Mouse (Mus musculus): ENCODE data around the gene Filip1l. TPM values are rescaled to one million over a fixed set of nuclear protein-coding genes. Genes with fewer than 3 reads are reported as not detected.

Gene Filip1l
- polyA plus RNA-seq, 1 experiment from 2014 or later, result 25.5 TPM

GRCm38 (mm10) chr16:57506133-57506532 lies 153.2 kb downstream of the Filip1l start:
- H3K36me3 ChIP-seq, result no peaks in the 10 kb centered on the region
- no peak for ATAC-seq (ENCODE audit: insufficient number of reproducible peaks, insufficient read depth, low FRiP score, low TSS enrichment, low read depth)
- no peak overlapping the region for H3K4me3 ChIP-seq (replicated peaks)
- no peaks in the 10 kb centered on the region for H3K9me3 ChIP-seq
- H3K27me3 ChIP-seq, result no peaks in the 10 kb centered on the region
- 52% methylated on average over 6 of the region's 6 CpGs for WGBS
- H3K4me1 ChIP-seq (replicated peaks), result no peaks in the 10 kb centered on the region
- H3K27ac ChIP-seq, result no peak overlapping the region
- no peak overlapping the region for H3K9ac ChIP-seq (replicated peaks)
- no peak overlapping the region for H3K4me2 ChIP-seq

- Histone ChIP-seq H3K36me3 (no peaks in the 10 kb centered on the region), H3K27me3 (no peaks in the 10 kb centered on the region), H3K27ac (no peak overlapping the region), H3K4me3 (replicated peaks) (no peak overlapping the region), H3K4me1 (replicated peaks) (no peaks in the 10 kb centered on the region), H3K9ac (replicated peaks) (no peak overlapping the region), H3K4me2 (no peak overlapping the region), H3K9me3 (no peaks in the 10 kb centered on the region)
- no peak for ATAC-seq (ENCODE audit: insufficient number of reproducible peaks, insufficient read depth, low FRiP score, low TSS enrichment, low read depth)
- 90% methylated on average over 1 of the region's 1 CpGs for WGBS
Measured at GRCm38 (mm10) chr16:57508351-57508750, 155.5 kb downstream of the Filip1l start.

- no peaks in the 10 kb centered on the region for H3K27me3 ChIP-seq
- H3K9ac ChIP-seq (replicated peaks), result no peak overlapping the region
- no peak overlapping the region for H3K4me2 ChIP-seq
- no peaks in the 10 kb centered on the region for H3K36me3 ChIP-seq
- 90% methylated on average over 3 of the region's 3 CpGs for WGBS
- no peak for ATAC-seq (ENCODE audit: insufficient number of reproducible peaks, insufficient read depth, low FRiP score, low TSS enrichment, low read depth)
- H3K4me1 ChIP-seq (replicated peaks), result no peaks in the 10 kb centered on the region
- no peak overlapping the region for H3K27ac ChIP-seq
- no peak overlapping the region for H3K4me3 ChIP-seq (replicated peaks)
- H3K9me3 ChIP-seq, result no peaks in the 10 kb centered on the region
Measured at GRCm38 (mm10) chr16:57509099-57509498, 156.2 kb downstream of the Filip1l start.

GRCm38 (mm10) chr16:57513562-57513961 lies 160.7 kb downstream of the Filip1l start:
- H3K4me2 ChIP-seq, result no peak overlapping the region
- H3K27me3 ChIP-seq, result no peaks in the 10 kb centered on the region
- no peaks in the 10 kb centered on the region for H3K36me3 ChIP-seq
- ATAC-seq (ENCODE audit: insufficient number of reproducible peaks, insufficient read depth, low FRiP score, low TSS enrichment, low read depth), result no peak
- H3K4me3 ChIP-seq (replicated peaks), result no peak overlapping the region
- H3K9me3 ChIP-seq, result no peaks in the 10 kb centered on the region
- no peak overlapping the region for H3K9ac ChIP-seq (replicated peaks)
- no peak overlapping the region for H3K27ac ChIP-seq
- 78% methylated on average over 7 of the region's 7 CpGs for WGBS
- no peaks in the 10 kb centered on the region; the same call in 1 of the 2 replicates for H3K4me1 ChIP-seq (replicated peaks)

- no peak for ATAC-seq (ENCODE audit: insufficient number of reproducible peaks, insufficient read depth, low FRiP score, low TSS enrichment, low read depth)
- H3K4me1 ChIP-seq (replicated peaks), result no peaks in the 10 kb centered on the region; the same call in none of the 2 replicates
- no peak overlapping the region for H3K27ac ChIP-seq
- H3K9me3 ChIP-seq, result no peaks in the 10 kb centered on the region
- H3K4me3 ChIP-seq (replicated peaks), result no peak overlapping the region
- H3K27me3 ChIP-seq, result no peaks in the 10 kb centered on the region
- no peak overlapping the region for H3K4me2 ChIP-seq
- 69% methylated on average over 4 of the region's 4 CpGs for WGBS
- H3K9ac ChIP-seq (replicated peaks), result no peak overlapping the region
- H3K36me3 ChIP-seq, result no peaks in the 10 kb centered on the region
Measured at GRCm38 (mm10) chr16:57514371-57514770, 161.5 kb downstream of the Filip1l start.

GRCm38 (mm10) chr16:57515636-57516035 lies 162.7 kb downstream of the Filip1l start:
- Histone ChIP-seq H3K4me2 (no peak overlapping the region), H3K27me3 (no peaks in the 10 kb centered on the region), H3K9me3 (no peaks in the 10 kb centered on the region), H3K9ac (replicated peaks) (no peak overlapping the region), H3K4me1 (replicated peaks) (no peaks in the 10 kb centered on the region; the same call in none of the 2 replicates), H3K4me3 (replicated peaks) (no peak overlapping the region), H3K36me3 (no peaks in the 10 kb centered on the region), H3K27ac (no peak overlapping the region)
- 84% methylated on average over 10 of the region's 10 CpGs for WGBS
- ATAC-seq (ENCODE audit: insufficient number of reproducible peaks, insufficient read depth, low FRiP score, low TSS enrichment, low read depth), result no peak

GRCm38 (mm10) chr16:57525046-57525445 lies 172.2 kb downstream of the Filip1l start:
- Histone ChIP-seq H3K9me3 (no peaks in the 10 kb centered on the region), H3K27ac (no peak overlapping the region), H3K27me3 (no peaks in the 10 kb centered on the region), H3K4me2 (no peak overlapping the region), H3K4me1 (replicated peaks) (peaks cover 17% of the 10 kb centered on the region; the same call in 1 of the 2 replicates), H3K9ac (replicated peaks) (no peak overlapping the region), H3K36me3 (no peaks in the 10 kb centered on the region), H3K4me3 (replicated peaks) (no peak overlapping the region)
- no peak for ATAC-seq (ENCODE audit: insufficient number of reproducible peaks, insufficient read depth, low FRiP score, low TSS enrichment, low read depth)
- WGBS, result 82% methylated on average over 5 of the region's 5 CpGs

- Histone ChIP-seq H3K27ac (no peak overlapping the region), H3K4me1 (replicated peaks) (peaks cover 20% of the 10 kb centered on the region; the same call in 1 of the 2 replicates), H3K4me3 (replicated peaks) (no peak overlapping the region), H3K9ac (replicated peaks) (no peak overlapping the region), H3K4me2 (no peak overlapping the region), H3K27me3 (no peaks in the 10 kb centered on the region), H3K36me3 (no peaks in the 10 kb centered on the region), H3K9me3 (no peaks in the 10 kb centered on the region)
- ATAC-seq (ENCODE audit: insufficient number of reproducible peaks, insufficient read depth, low FRiP score, low TSS enrichment, low read depth), result no peak
- WGBS, result 68% methylated on average over 4 of the region's 4 CpGs
Measured at GRCm38 (mm10) chr16:57525476-57525875, 172.6 kb downstream of the Filip1l start.

GRCm38 (mm10) chr16:57526893-57527292 lies 174.0 kb downstream of the Filip1l start:
- Histone ChIP-seq H3K4me3 (replicated peaks) (no peak overlapping the region), H3K9me3 (no peaks in the 10 kb centered on the region), H3K27me3 (no peaks in the 10 kb centered on the region), H3K36me3 (no peaks in the 10 kb centered on the region), H3K4me1 (replicated peaks) (peaks cover 32% of the 10 kb centered on the region), H3K27ac (no peak overlapping the region), H3K9ac (replicated peaks) (no peak overlapping the region), H3K4me2 (no peak overlapping the region)
- 89% methylated on average over 7 of the region's 7 CpGs for WGBS
- no peak for ATAC-seq (ENCODE audit: insufficient number of reproducible peaks, insufficient read depth, low FRiP score, low TSS enrichment, low read depth)

GRCm38 (mm10) chr16:57528457-57528856 lies 175.6 kb downstream of the Filip1l start:
- WGBS, result 80% methylated on average over 4 of the region's 4 CpGs
- Histone ChIP-seq H3K9ac (replicated peaks) (no peak overlapping the region), H3K9me3 (no peaks in the 10 kb centered on the region), H3K4me3 (replicated peaks) (no peak overlapping the region), H3K27me3 (no peaks in the 10 kb centered on the region), H3K4me2 (no peak overlapping the region), H3K36me3 (no peaks in the 10 kb centered on the region), H3K27ac (no peak overlapping the region), H3K4me1 (replicated peaks) (peaks cover 43% of the 10 kb centered on the region)
- ATAC-seq (ENCODE audit: insufficient number of reproducible peaks, insufficient read depth, low FRiP score, low TSS enrichment, low read depth), result no peak

GRCm38 (mm10) chr16:57530547-57530946 lies 177.7 kb downstream of the Filip1l start:
- whole genome bisulfite sequencing, result 58% methylated on average over 4 of the region's 4 CpGs
- H3K4me1 ChIP-seq (replicated peaks), result peaks cover 45% of the 10 kb centered on the region
- no peak for ATAC-seq (ENCODE audit: insufficient number of reproducible peaks, insufficient read depth, low FRiP score, low TSS enrichment, low read depth)
- H3K27ac ChIP-seq, result no peak overlapping the region
- H3K36me3 ChIP-seq, result no peaks in the 10 kb centered on the region
- H3K9me3 ChIP-seq, result no peaks in the 10 kb centered on the region
- no peaks in the 10 kb centered on the region for H3K27me3 ChIP-seq
- H3K4me2 ChIP-seq, result no peak overlapping the region
- H3K9ac ChIP-seq (replicated peaks), result no peak overlapping the region
- H3K4me3 ChIP-seq (replicated peaks), result no peak overlapping the region

GRCm38 (mm10) chr16:57532081-57532493 lies 179.2 kb downstream of the Filip1l start:
- no peaks in the 10 kb centered on the region for H3K36me3 ChIP-seq
- no peaks in the 10 kb centered on the region for H3K27me3 ChIP-seq
- peaks cover 39% of the 10 kb centered on the region for H3K4me1 ChIP-seq (replicated peaks)
- H3K4me3 ChIP-seq (replicated peaks), result no peak overlapping the region
- WGBS, result 22% methylated on average over 6 of the region's 6 CpGs
- H3K27ac ChIP-seq, result no peak overlapping the region
- ATAC-seq (ENCODE audit: insufficient number of reproducible peaks, insufficient read depth, low FRiP score, low TSS enrichment, low read depth), result no peak
- no peak overlapping the region for H3K4me2 ChIP-seq
- no peaks in the 10 kb centered on the region for H3K9me3 ChIP-seq
- H3K9ac ChIP-seq (replicated peaks), result no peak overlapping the region

All from limb, embryonic 12.5 days (tissue).